Mouse (Mus musculus) bone marrow macrophage, adult 2 months (primary cell): ENCODE measurements around the gene Rpgrip1l.

Experiments
- CTCF ChIP-seq: IDR thresholded peaks from 2 replicates; pipeline ENCODE4 v1.5.1; 2012; ENCODE audit warnings: low read depth, mild to moderate bottlenecking, low read length, moderate library complexity
- POLR2A ChIP-seq: IDR thresholded peaks from 2 replicates; pipeline ENCODE4 v1.6.1; 2012; ENCODE audit warnings: mild to moderate bottlenecking, low read depth, low read length, borderline replicate concordance

DNA sequence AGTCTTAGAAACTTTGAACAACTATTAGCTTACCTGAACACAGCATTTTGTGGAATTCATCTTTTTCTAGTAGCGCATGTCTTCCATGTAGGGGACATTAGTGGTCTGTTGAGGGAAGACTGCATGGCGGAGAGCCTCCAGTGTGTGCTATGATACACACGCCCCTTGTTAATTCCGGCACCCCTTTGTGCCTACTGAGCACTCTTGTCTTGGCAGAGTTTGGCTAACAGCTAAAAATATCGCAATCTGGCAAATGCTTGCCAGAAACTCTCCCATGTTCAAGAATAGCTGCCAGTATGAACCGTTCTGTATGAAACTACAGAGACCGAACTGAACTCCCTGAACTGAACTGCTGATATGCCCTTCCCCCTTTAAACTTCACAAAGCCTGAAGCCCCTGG lies 10.4 kb upstream of the Rpgrip1l start:
- TF ChIP-seq CTCF (no peak), POLR2A (no peak)
